Mouse (Mus musculus) gastrocnemius, postnatal 36 days (tissue): ENCODE results near the gene Sptlc2. TPM values are rescaled to one million over a fixed set of nuclear protein-coding genes. Genes with fewer than 3 reads are reported as not detected.
"Not testable (repeated sequence)": the region's sequence is repeated elsewhere in the genome, so short reads cannot be mapped to it uniquely, and the experiment has no call there.

Experiments
- DNase-seq, 2 experiments: peaks; one replicate each; pipeline ENCODE4 v3.0.0; 2022
- intact Hi-C: fragments of 180-260 bp; cut with DNase I; formaldehyde crosslinking; loops from one replicate; pipeline ENCODE4 v1.15.1; 2025
- total RNA-seq, 2 experiments: library from RNA; stranded (reverse); gene quantifications; 2 replicates each; pipeline ENCODE4 v1.2.3; 2021

Sptlc2 gene
- total RNA-seq, 2 experiments from 2014 or later: 9.2 to 10.5 TPM

GRCm38 (mm10) chr12:87284726-87285125 lies 103.4 kb downstream of the Sptlc2 start:
- DNase-seq: no peak

GRCm38 (mm10) chr12:87284268-87284667 lies 103.9 kb downstream of the Sptlc2 start:
- intact Hi-C loops: no loop called here
- no peak for DNase-seq

More at GRCm38 (mm10) chr12:87284726-87285125, 103.4 kb downstream of the Sptlc2 start:
- intact Hi-C loops: no loop called here

GRCm38 (mm10) chr12:87283706-87284105 lies 104.4 kb downstream of the Sptlc2 start:
- DNase-seq: no peak
- intact Hi-C loops: no loop called here

GRCm38 (mm10) chr12:87282743-87283142 lies 105.4 kb downstream of the Sptlc2 start:
- intact Hi-C loops: no loop called here

GRCm38 (mm10) chr12:87281766-87282165 lies 106.4 kb downstream of the Sptlc2 start:
- intact Hi-C loops: no loop called here
- no peak for DNase-seq

More at GRCm38 (mm10) chr12:87282743-87283142, 105.4 kb downstream of the Sptlc2 start:
- no peak for DNase-seq

- DNase-seq: no peak
- intact Hi-C loops: loop anchor here (10.0 kb wide), 1 partner anchor 125 kb away; no protein-coding TSS in a partner anchor
Observed at GRCm38 (mm10) chr12:87279879-87280278, 108.3 kb downstream of the Sptlc2 start.

GRCm38 (mm10) chr12:87279350-87279749 lies 108.8 kb downstream of the Sptlc2 start:
- intact Hi-C loops: loop anchor here (10.0 kb wide), 1 partner anchor 125 kb away; no protein-coding TSS in a partner anchor
- DNase-seq: no peak

- intact Hi-C loops: loop anchor here (10.0 kb wide), 1 partner anchor 123 kb away; no protein-coding TSS in a partner anchor
- DNase-seq: no peak
Observed at GRCm38 (mm10) chr12:87278118-87278730, 109.9 kb downstream of the Sptlc2 start.

GRCm38 (mm10) chr12:87277251-87277650 lies 110.9 kb downstream of the Sptlc2 start:
- not testable (repeated sequence) for DNase-seq
- intact Hi-C loops: loop anchor here (10.0 kb wide), 1 partner anchor 122 kb away; no protein-coding TSS in a partner anchor

GRCm38 (mm10) chr12:87274853-87275831 lies 113.0 kb downstream of the Sptlc2 start:
- no peak for DNase-seq
- intact Hi-C loops: loop anchor here (10.0 kb wide), 1 partner anchor 120 kb away; no protein-coding TSS in a partner anchor

- no peak for DNase-seq
- intact Hi-C loops: loop anchor here (5.0 to 10.0 kb wide), 2 partner anchors 65 to 147 kb away; no protein-coding TSS in a partner anchor
Observed at GRCm38 (mm10) chr12:87267682-87268081, 120.5 kb downstream of the Sptlc2 start.

- intact Hi-C loops: loop anchor here (5.0 to 10.0 kb wide), 2 partner anchors 65 to 148 kb away; no protein-coding TSS in a partner anchor
- no peak for DNase-seq
Observed at GRCm38 (mm10) chr12:87266827-87267603, 121.1 kb downstream of the Sptlc2 start.

- intact Hi-C loops: loop anchor here (5.0 to 10.0 kb wide), 2 partner anchors 66 to 149 kb away; no protein-coding TSS in a partner anchor
- DNase-seq: peak; percentile 78 to 82
Observed at GRCm38 (mm10) chr12:87266108-87266826, 121.9 kb downstream of the Sptlc2 start, which contains the start of the genes Vipas39 and Ahsa1. Gene Vipas39, minus strand, starts transcription at chr12:87266256. Gene Ahsa1, plus strand, starts transcription at chr12:87266479.

GRCm38 (mm10) chr12:87265444-87265843 lies 122.7 kb downstream of the Sptlc2 start:
- intact Hi-C loops: loop anchor here (5.0 to 10.0 kb wide), 2 partner anchors 67 to 149 kb away; no protein-coding TSS in a partner anchor
- DNase-seq: no peak

GRCm38 (mm10) chr12:87260562-87260961 lies 127.6 kb downstream of the Sptlc2 start:
- DNase-seq: no peak
- intact Hi-C loops: loop anchor here (10.0 kb wide), 1 partner anchor 154 kb away; no protein-coding TSS in a partner anchor

GRCm38 (mm10) chr12:87256629-87257028 lies 131.5 kb downstream of the Sptlc2 start:
- intact Hi-C loops: no loop called here
- DNase-seq: no peak
